Mouse (Mus musculus) cerebellum, adult 2 months (tissue): ENCODE measurements around the gene Magt1.

Source experiments
- CTCF ChIP-seq: fragments of 200-500 bp; IDR thresholded peaks from 2 replicates; pipeline ENCODE4 v1.5.1; 2011; ENCODE audit warnings: low read depth, mild to moderate bottlenecking, control low read depth, low read length, moderate library complexity, borderline replicate concordance; ENCODE audit not compliant: insufficient read depth
- POLR2A ChIP-seq: fragments of 200-500 bp; IDR thresholded peaks from 2 replicates; pipeline ENCODE4 v1.6.1; 2011; ENCODE audit warnings: low read length, control low read depth, borderline replicate concordance; ENCODE audit not compliant: insufficient read depth

DNA sequence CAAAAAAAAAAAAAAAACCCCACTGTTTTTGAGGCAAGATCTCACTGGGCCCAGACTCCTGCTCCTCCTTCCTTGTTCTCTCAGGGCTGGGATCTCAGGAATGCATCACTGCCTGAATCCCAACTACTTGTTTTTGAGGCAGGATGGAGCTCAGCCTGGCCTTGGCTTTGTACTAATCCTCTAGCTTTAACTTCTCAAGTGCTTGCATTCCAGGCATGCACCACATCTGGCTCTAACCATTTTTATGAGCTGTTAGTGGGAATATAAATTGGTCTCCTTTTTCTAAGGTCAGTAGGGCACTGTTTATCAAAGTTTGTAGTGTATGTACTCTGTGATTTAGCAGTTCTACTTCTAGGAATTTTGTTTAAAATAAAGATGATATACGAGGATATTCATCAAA, 36.5 kb upstream of the Magt1 start:
- TF ChIP-seq CTCF (no peak), POLR2A (no peak)
